Mouse (Mus musculus): ENCODE results near the gene Pla2g4e. TPM values are rescaled to one million over a fixed set of nuclear protein-coding genes. Genes with fewer than 3 reads are reported as not detected.

Pla2g4e gene
- polyA plus RNA-seq, 1 experiment from 2014 or later: not detected

DNA sequence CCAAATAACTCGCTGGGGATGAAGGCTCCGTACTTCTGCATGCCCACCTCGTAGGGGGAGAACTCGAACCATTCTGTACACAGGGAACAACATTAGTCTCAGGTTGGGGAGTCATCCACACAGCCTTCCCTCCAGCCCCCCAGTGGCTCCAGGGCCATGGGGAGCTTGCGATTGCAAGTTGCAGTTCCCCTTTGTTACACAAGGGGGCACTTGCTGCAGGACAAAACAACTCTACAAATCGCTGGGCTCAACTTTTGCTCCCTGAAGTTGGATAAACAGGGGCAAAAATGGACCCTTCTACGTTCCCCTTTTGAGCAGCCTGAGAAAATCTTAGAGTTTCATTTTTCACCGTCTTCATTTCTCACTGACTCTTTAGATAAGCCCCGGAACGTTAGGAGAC lies 71.4 kb downstream of the Pla2g4e start:
- WGBS (ENCODE audit: insufficient replicate concordance): 21% methylated on average over 10 of the region's 10 CpGs
- H3K4me2 ChIP-seq: no peak overlapping the region
- ATAC-seq: no peak

DNA sequence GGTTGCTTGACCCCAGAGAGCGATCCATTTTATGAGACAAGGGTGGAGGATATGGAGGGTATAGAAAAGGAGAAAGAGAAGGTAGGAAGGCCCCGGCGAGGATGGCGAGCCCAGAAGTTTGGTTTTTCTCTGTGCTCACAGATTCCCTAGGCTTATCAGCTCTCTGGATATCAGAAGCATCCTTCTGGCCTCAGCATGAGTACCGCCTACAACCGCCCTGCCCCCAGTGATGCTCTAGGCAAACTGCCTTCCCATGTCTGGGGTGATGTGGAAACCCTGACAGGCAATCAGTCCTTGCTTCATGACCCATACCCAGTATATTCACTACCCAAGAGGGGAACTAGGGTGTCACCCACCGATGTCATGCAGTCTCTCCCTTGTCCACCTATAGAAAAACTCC lies 73.8 kb downstream of the Pla2g4e start:
- WGBS (ENCODE audit: insufficient replicate concordance): 46% methylated on average over 7 of the region's 7 CpGs
- peak; percentile 44; the same call in 1 of the 2 replicates for ATAC-seq

More for the DNA sequence above, 71.4 kb downstream of the Pla2g4e start:
- Histone ChIP-seq H3K9ac (no peak overlapping the region), H3K4me1 (peaks cover 10% of the 10 kb centered on the region), H3K9me3 (replicated peaks) (no peaks in the 10 kb centered on the region), H3K27ac (no peak overlapping the region), H3K4me3 (no peak overlapping the region), H3K27me3 (replicated peaks) (peaks cover 3% of the 10 kb centered on the region; the same call in 1 of the 2 replicates), H3K36me3 (no peaks in the 10 kb centered on the region)

DNA sequence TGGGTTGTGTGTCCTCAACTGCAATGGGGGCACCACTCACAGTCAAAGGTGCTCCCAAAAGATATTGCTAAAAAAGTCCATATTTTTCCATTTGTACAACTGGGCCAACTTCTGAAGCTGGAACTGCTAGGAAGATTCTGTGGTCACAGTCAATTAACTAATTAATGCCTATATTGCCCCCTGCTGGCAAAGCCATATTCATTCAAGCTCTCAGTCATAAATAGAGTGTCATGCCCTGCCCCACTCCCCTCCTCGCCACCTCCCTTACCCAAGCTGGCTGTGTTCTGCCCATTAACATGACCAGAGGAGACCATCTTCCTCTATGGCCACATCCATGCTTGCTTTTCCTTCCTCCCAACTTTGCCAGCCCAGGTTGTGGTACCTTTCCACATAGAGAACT lies 74.4 kb downstream of the Pla2g4e start:
- Histone ChIP-seq H3K36me3 (no peaks in the 10 kb centered on the region), H3K9ac (no peak overlapping the region), H3K4me2 (no peak overlapping the region), H3K27ac (no peak overlapping the region), H3K9me3 (replicated peaks) (no peaks in the 10 kb centered on the region), H3K4me1 (peaks cover 10% of the 10 kb centered on the region), H3K27me3 (replicated peaks) (peaks cover 3% of the 10 kb centered on the region; the same call in 1 of the 2 replicates), H3K4me3 (no peak overlapping the region)
- 23% methylated on average over 1 of the region's 1 CpGs for WGBS (ENCODE audit: insufficient replicate concordance)
- no peak for ATAC-seq

More for the DNA sequence above, 73.8 kb downstream of the Pla2g4e start:
- Histone ChIP-seq H3K36me3 (no peaks in the 10 kb centered on the region), H3K27me3 (replicated peaks) (peaks cover 3% of the 10 kb centered on the region; the same call in 1 of the 2 replicates), H3K9me3 (replicated peaks) (no peaks in the 10 kb centered on the region), H3K4me1 (peaks cover 10% of the 10 kb centered on the region), H3K4me2 (no peak overlapping the region), H3K4me3 (no peak overlapping the region), H3K9ac (no peak overlapping the region), H3K27ac (no peak overlapping the region)

DNA sequence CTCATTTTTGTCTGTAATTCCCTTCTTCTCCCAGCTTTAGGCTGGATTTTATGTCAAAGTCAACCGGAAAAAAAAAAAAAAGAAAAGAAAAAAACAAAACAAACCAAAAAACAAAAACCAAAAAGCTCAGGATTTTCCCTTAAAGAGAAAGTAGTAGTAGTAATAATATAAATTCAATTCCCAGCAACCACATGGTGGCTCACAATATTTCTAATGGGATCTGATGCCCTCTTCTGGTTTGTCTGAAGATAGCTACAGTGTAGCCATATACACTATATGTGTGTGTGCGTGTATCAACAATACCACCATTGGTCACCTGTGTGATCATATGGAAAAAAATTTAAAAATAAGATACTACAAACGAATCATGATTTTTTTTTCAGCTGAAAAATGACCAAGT lies 75.8 kb downstream of the Pla2g4e start:
- H3K27ac ChIP-seq: no peak overlapping the region
- no peak for ATAC-seq
- H3K9me3 ChIP-seq (replicated peaks): no peaks in the 10 kb centered on the region
- no peaks in the 10 kb centered on the region; the same call in 1 of the 2 replicates for H3K27me3 ChIP-seq (replicated peaks)
- no peak overlapping the region for H3K9ac ChIP-seq
- peaks cover 17% of the 10 kb centered on the region for H3K4me1 ChIP-seq
- H3K36me3 ChIP-seq: no peaks in the 10 kb centered on the region
- WGBS (ENCODE audit: insufficient replicate concordance): 66% methylated on average over 3 of the region's 3 CpGs
- no peak overlapping the region for H3K4me2 ChIP-seq
- H3K4me3 ChIP-seq: no peak overlapping the region

DNA sequence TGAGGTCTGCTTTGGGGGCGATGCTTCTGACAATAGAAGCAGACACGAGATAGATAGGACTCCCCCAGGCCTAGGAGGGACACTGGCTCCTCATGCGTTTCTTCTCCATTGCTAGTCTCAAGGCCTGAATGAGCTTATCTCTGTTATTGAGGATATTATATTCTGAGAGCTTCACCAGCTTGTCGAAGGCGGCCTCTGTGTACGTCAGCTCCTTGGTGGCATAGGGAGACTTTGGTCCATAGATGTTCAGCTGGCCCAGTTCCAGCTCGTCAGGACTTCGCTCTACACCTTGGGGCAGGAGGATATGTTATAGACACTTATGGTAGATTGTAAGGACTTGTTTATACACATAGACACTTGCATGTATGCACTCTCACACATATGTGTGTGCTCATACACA lies 77.4 kb downstream of the Pla2g4e start:
- H3K4me3 ChIP-seq: no peak overlapping the region
- H3K27ac ChIP-seq: no peak overlapping the region
- WGBS (ENCODE audit: insufficient replicate concordance): 78% methylated on average over 8 of the region's 8 CpGs
- H3K9ac ChIP-seq: no peak overlapping the region
- no peak overlapping the region for H3K4me2 ChIP-seq
- no peaks in the 10 kb centered on the region for H3K9me3 ChIP-seq (replicated peaks)
- peaks cover 31% of the 10 kb centered on the region for H3K4me1 ChIP-seq
- no peaks in the 10 kb centered on the region for H3K27me3 ChIP-seq (replicated peaks)
- ATAC-seq: no peak
- no peaks in the 10 kb centered on the region for H3K36me3 ChIP-seq

DNA sequence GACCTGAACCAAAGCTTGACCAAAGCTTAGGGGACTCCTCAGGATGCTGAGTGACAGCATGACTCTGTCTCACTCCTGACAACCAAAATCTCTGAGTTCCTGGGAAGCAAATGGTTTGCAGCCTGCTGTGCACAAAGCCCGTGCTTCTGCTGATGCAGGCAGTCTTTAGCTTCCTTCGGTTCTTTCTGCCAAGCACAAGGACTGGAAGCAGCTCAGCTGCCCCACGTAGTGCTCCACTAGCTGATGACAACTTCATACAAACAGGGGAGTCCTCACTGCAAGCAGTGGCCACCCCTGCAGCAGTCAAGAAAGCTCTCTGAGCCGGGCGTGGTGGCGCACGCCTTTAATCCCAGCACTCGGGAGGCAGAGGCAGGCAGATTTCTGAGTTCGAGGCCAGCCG lies 79.7 kb downstream of the Pla2g4e start:
- 78% methylated on average over 10 of the region's 10 CpGs for WGBS (ENCODE audit: insufficient replicate concordance)

DNA sequence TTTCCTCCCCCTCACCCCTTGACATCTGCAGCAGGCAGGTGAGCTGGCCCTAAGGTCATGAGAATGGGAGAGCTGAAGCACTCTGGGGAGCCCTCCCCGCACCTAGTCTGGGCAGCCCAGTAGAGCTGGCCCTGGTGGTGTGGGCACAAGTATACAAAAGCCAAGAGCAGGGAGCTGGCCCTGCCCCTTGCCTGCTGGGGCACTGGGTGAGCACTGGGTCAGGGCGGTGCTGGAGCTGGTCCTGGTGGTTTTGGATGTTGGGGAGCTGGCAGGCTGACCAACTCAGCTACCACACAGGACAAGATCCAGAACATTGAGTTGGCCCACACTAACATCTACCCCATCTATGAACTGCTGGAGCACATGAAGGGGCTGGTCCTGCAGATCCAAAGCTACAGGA lies 85.7 kb downstream of the Pla2g4e start:
- H3K27ac ChIP-seq: no peak overlapping the region
- 63% methylated on average over 2 of the region's 2 CpGs for WGBS (ENCODE audit: insufficient replicate concordance)

More for the DNA sequence above, 79.7 kb downstream of the Pla2g4e start:
- Histone ChIP-seq H3K27ac (no peak overlapping the region), H3K4me3 (no peak overlapping the region), H3K27me3 (replicated peaks) (no peaks in the 10 kb centered on the region), H3K9me3 (replicated peaks) (no peaks in the 10 kb centered on the region), H3K9ac (no peak overlapping the region), H3K4me1 (peaks cover 21% of the 10 kb centered on the region), H3K36me3 (no peaks in the 10 kb centered on the region), H3K4me2 (no peak overlapping the region)
- ATAC-seq: no peak

DNA sequence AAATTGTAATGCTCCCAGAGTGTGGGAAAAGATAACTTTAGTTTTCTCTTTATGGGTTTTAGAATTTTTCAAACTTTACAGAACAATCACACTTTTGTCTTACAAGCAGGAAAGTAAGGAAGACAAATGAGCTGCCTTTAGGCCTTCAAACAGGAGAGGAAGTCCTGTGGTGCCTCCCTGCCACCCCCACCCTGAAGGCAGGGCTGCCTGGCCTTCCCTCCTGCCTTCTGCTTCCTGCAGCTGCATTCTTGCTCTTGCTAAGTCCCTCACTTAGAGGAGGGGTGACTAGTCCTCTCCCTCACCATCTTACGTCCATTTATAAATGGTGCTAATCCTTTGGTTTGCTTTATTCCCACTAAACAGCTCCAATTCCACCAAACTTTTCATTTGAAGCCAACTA lies 86.3 kb downstream of the Pla2g4e start:
- H3K4me2 ChIP-seq: no peak overlapping the region
- no peaks in the 10 kb centered on the region for H3K9me3 ChIP-seq (replicated peaks)
- no peaks in the 10 kb centered on the region for H3K36me3 ChIP-seq
- ATAC-seq: no peak
- 53% methylated on average over 1 of the region's 1 CpGs for WGBS (ENCODE audit: insufficient replicate concordance)
- H3K4me1 ChIP-seq: peaks cover 19% of the 10 kb centered on the region
- H3K9ac ChIP-seq: no peak overlapping the region
- no peaks in the 10 kb centered on the region for H3K27me3 ChIP-seq (replicated peaks)
- H3K27ac ChIP-seq: no peak overlapping the region
- no peak overlapping the region for H3K4me3 ChIP-seq

More for the DNA sequence above, 85.7 kb downstream of the Pla2g4e start:
- no peaks in the 10 kb centered on the region for H3K27me3 ChIP-seq (replicated peaks)
- no peak overlapping the region for H3K4me2 ChIP-seq
- no peak overlapping the region for H3K4me3 ChIP-seq
- H3K36me3 ChIP-seq: no peaks in the 10 kb centered on the region
- no peak overlapping the region for H3K9ac ChIP-seq
- H3K4me1 ChIP-seq: peaks cover 24% of the 10 kb centered on the region
- H3K9me3 ChIP-seq (replicated peaks): no peaks in the 10 kb centered on the region
- no peak for ATAC-seq

DNA sequence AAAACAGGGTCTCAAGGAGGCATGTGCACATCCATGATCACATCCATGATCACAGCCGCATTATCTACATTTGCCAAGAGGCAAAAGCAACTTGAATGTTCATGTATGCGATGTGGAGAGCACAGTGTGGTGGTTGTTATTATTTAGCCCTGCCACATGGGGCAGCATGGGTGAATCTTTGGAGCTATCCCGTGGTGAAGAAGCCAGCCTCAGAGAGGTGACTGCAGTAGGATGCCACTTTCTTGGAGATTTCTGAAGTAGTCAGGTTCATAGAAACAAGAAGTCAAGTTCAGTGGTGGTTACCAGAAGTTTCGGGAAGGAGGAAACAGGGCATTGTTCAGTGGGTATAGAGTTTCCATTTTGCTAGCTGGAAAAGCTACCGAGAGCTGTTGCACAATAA lies 87.1 kb downstream of the Pla2g4e start:
- Histone ChIP-seq H3K27ac (no peak overlapping the region), H3K4me2 (no peak overlapping the region), H3K4me1 (peaks cover 20% of the 10 kb centered on the region), H3K4me3 (no peak overlapping the region), H3K36me3 (no peaks in the 10 kb centered on the region), H3K9ac (no peak overlapping the region), H3K9me3 (replicated peaks) (no peaks in the 10 kb centered on the region), H3K27me3 (replicated peaks) (no peaks in the 10 kb centered on the region)
- WGBS (ENCODE audit: insufficient replicate concordance): 35% methylated on average over 5 of the region's 5 CpGs
- no peak for ATAC-seq

DNA sequence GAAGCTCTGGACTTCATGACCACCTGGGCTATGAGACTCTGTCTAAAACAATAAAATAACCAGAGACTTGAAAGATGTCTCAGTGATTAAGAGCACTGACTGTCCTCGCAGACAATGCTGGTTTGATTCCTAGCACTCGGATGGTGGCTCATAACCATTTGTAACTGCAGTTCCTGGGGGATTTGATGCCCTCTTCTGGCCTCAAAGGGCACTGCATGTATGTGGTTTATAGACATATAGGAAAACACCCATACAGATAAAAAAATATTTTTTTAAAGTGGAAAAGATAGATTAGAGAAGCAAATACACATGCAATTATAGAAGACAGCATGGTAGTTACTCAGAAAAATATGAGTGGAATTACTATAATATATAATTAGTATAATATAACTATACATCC lies 87.5 kb downstream of the Pla2g4e start:
- no peaks in the 10 kb centered on the region for H3K36me3 ChIP-seq
- no peak overlapping the region for H3K4me2 ChIP-seq
- H3K9ac ChIP-seq: no peak overlapping the region
- H3K27me3 ChIP-seq (replicated peaks): no peaks in the 10 kb centered on the region
- H3K27ac ChIP-seq: no peak overlapping the region
- no peak for ATAC-seq
- WGBS (ENCODE audit: insufficient replicate concordance): 67% methylated on average over 2 of the region's 2 CpGs
- H3K9me3 ChIP-seq (replicated peaks): no peaks in the 10 kb centered on the region
- peaks cover 24% of the 10 kb centered on the region for H3K4me1 ChIP-seq
- no peak overlapping the region for H3K4me3 ChIP-seq

DNA sequence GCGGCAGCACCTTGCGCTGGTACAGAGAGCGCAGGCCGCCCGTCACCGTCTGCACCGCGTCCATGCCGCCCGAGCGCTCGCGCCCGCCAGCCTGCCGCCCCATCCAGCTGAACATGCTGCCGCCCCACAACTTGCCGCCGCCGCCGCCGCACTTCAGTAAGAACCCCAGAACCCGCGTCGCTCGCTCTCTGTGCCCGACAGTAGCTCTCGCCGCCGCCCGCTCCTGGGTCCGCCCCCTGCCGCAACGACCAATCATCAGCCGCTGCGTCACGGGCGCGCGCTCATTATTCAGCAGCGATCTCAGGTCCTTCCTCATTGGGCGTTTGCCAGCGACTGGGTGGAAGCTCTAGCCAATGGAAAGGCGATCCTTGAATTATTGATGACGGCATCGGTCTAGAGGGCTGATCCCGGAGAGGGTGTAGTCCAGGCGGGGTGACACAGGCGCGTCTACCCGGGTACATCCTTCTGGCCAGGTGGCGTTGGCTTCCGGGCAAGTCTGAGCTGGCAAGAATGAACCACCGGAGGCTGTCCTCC lies 90.7 kb downstream of the Pla2g4e start, which contains the start of gene Ehd4:
Gene Ehd4, minus strand, starts transcription at position 246 of the 534 bp plus-strand sequence.
- peak within 1 kb of the TSS; percentile 78 for H3K4me3 ChIP-seq
- peak within 1 kb of the TSS; percentile 84 for H3K4me2 ChIP-seq
- ATAC-seq: peak; percentile 100
- peak within 1 kb of the TSS; percentile 89 for H3K27ac ChIP-seq
- H3K9me3 ChIP-seq (replicated peaks): no peaks in the 10 kb centered on the region
- no peaks in the 10 kb centered on the region for H3K27me3 ChIP-seq (replicated peaks)
- peaks cover 6% of the 10 kb centered on the region for H3K36me3 ChIP-seq
- peak within 1 kb of the TSS; percentile 81 for H3K9ac ChIP-seq
- under 1% methylated on average over 53 of the region's 53 CpGs for WGBS (ENCODE audit: insufficient replicate concordance)
- peaks cover 26% of the 10 kb centered on the region for H3K4me1 ChIP-seq

DNA sequence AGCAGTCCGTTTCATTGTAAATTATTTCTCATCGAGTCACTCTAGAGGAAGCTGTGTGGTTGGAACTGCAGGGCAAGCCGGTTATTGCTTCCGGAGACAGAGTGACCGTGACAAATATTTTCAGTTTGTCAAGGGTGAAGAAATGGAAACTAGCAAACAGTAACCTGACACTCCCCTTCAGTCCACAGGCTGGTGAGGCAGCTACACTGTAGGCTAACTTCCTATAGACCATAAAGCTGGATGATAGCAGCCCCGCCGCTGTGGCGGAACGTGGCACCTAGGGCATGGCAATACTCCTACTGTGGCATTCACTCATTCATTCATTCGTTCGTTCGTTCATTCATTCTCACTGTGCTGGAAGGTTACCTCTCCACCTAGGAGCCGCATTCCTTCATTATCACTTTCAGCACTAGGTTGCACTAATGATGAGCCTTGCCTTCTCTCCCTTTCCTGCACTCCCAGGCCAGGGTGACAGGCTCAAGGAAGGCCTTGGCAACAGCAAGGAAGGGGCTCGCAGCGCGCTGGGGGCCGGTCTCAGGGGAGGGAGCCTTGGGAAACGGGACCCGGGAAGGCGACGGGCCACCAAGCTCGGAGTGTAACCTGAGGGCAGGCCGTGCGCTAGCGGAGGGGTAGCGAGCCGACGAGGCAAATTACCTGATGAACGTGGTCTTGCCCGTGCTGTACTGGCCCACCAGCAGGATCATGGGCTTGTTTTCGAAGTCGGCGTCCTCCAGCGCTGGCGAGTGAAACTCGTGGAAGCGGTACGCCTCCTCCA lies 91.4 kb downstream of the Pla2g4e start:
- WGBS (ENCODE audit: insufficient replicate concordance): 1% methylated on average over 38 of the region's 38 CpGs
- peak overlapping the region; percentile 81 for H3K9ac ChIP-seq
- H3K27me3 ChIP-seq (replicated peaks): no peaks in the 10 kb centered on the region
- H3K36me3 ChIP-seq: peaks cover 6% of the 10 kb centered on the region
- no peaks in the 10 kb centered on the region for H3K9me3 ChIP-seq (replicated peaks)
- peak; percentile 10 for ATAC-seq
- peak overlapping the region; percentile 84 for H3K4me2 ChIP-seq
- H3K27ac ChIP-seq: peak overlapping the region; percentile 89
- peak overlapping the region; percentile 78 for H3K4me3 ChIP-seq
- H3K4me1 ChIP-seq: peaks cover 24% of the 10 kb centered on the region
